Mouse (Mus musculus): ENCODE results near the gene Poldip2. TPM values are rescaled to one million over a fixed set of nuclear protein-coding genes. Genes with fewer than 3 reads are reported as not detected.

Poldip2 gene
- polyA plus RNA-seq (2014; fragmentation: Nextera tagmentation; extraction: Ambion mirVana), result 122 and 161 TPM in 2 replicates

- H3K4me2 ChIP-seq (replicated peaks; ENCODE audit: low read depth, low read length), result peak within 1 kb of the TSS; percentile 76
- peak; percentile 95 for ATAC-seq (ENCODE audit: low FRiP score, low TSS enrichment)
- H3K27ac ChIP-seq (ENCODE audit: low read depth, low read length), result peak within 1 kb of the TSS; percentile 59; the same call in 1 of the 2 replicates
- peaks cover 14% of the 10 kb centered on the region for H3K4me1 ChIP-seq (ENCODE audit: control insufficient read depth, insufficient read depth, low read length)
- peak within 1 kb of the TSS; percentile 73 for H3K4me3 ChIP-seq (ENCODE audit: low read length)
- no peaks in the 10 kb centered on the region for H3K9me3 ChIP-seq (ENCODE audit: control insufficient read depth, low read length)
- H3K9ac ChIP-seq (ENCODE audit: low read depth, low read length), result peak within 1 kb of the TSS; percentile 92
- peaks cover 57% of the 10 kb centered on the region for H3K36me3 ChIP-seq (ENCODE audit: control insufficient read depth, insufficient read depth, low read length)
- no peaks in the 10 kb centered on the region for H3K27me3 ChIP-seq (ENCODE audit: control insufficient read depth, insufficient read depth, low read length)
- WGBS, result 1% methylated on average over 67 of the region's 67 CpGs
Measured at GRCm38 (mm10) chr11:78512025-78512957, at the start of gene Poldip2, which contains the start of gene Tmem199. Gene Poldip2, plus strand, starts transcription at chr11:78512193. Gene Tmem199, minus strand, starts transcription at chr11:78512172.

GRCm38 (mm10) chr11:78462669-78463068, 49.3 kb upstream of the Poldip2 start:
- Histone ChIP-seq H3K4me1 (ENCODE audit: control insufficient read depth, insufficient read depth, low read length) (peaks cover 14% of the 10 kb centered on the region), H3K36me3 (ENCODE audit: control insufficient read depth, insufficient read depth, low read length) (no peaks in the 10 kb centered on the region), H3K9me3 (ENCODE audit: control insufficient read depth, low read length) (peaks cover 4% of the 10 kb centered on the region; the same call in 1 of the 2 replicates), H3K27me3 (ENCODE audit: control insufficient read depth, insufficient read depth, low read length) (no peaks in the 10 kb centered on the region), H3K4me3 (ENCODE audit: low read length) (no peak overlapping the region), H3K4me2 (replicated peaks; ENCODE audit: low read depth, low read length) (no peak overlapping the region), H3K27ac (ENCODE audit: low read depth, low read length) (no peak overlapping the region), H3K9ac (ENCODE audit: low read depth, low read length) (no peak overlapping the region)
- ATAC-seq (ENCODE audit: low FRiP score, low TSS enrichment), result no peak
- 88% methylated on average over 5 of the region's 5 CpGs for WGBS

GRCm38 (mm10) chr11:78463286-78464036, 48.5 kb upstream of the Poldip2 start:
- Histone ChIP-seq H3K27me3 (ENCODE audit: control insufficient read depth, insufficient read depth, low read length) (no peaks in the 10 kb centered on the region), H3K27ac (ENCODE audit: low read depth, low read length) (no peak overlapping the region), H3K4me1 (ENCODE audit: control insufficient read depth, insufficient read depth, low read length) (peaks cover 14% of the 10 kb centered on the region), H3K36me3 (ENCODE audit: control insufficient read depth, insufficient read depth, low read length) (no peaks in the 10 kb centered on the region), H3K4me2 (replicated peaks; ENCODE audit: low read depth, low read length) (no peak overlapping the region), H3K9ac (ENCODE audit: low read depth, low read length) (no peak overlapping the region), H3K4me3 (ENCODE audit: low read length) (no peak overlapping the region), H3K9me3 (ENCODE audit: control insufficient read depth, low read length) (peaks cover 4% of the 10 kb centered on the region; the same call in 1 of the 2 replicates)
- no peak for ATAC-seq (ENCODE audit: low FRiP score, low TSS enrichment)
- 50% methylated on average over 13 of the region's 13 CpGs for WGBS

GRCm38 (mm10) chr11:78465116-78465515, 46.9 kb upstream of the Poldip2 start:
- H3K27me3 ChIP-seq (ENCODE audit: control insufficient read depth, insufficient read depth, low read length), result no peaks in the 10 kb centered on the region
- H3K36me3 ChIP-seq (ENCODE audit: control insufficient read depth, insufficient read depth, low read length), result no peaks in the 10 kb centered on the region; the same call in 1 of the 2 replicates
- WGBS, result 23% methylated on average over 9 of the region's 9 CpGs
- ATAC-seq (ENCODE audit: low FRiP score, low TSS enrichment), result no peak
- peaks cover 4% of the 10 kb centered on the region; the same call in 1 of the 2 replicates for H3K9me3 ChIP-seq (ENCODE audit: control insufficient read depth, low read length)
- H3K4me1 ChIP-seq (ENCODE audit: control insufficient read depth, insufficient read depth, low read length), result peaks cover 14% of the 10 kb centered on the region
- 0 out of 2 replicates have a peak overlapping the region, but pooled peaks have one; percentile 82 for H3K9ac ChIP-seq (ENCODE audit: low read depth, low read length)
- H3K4me2 ChIP-seq (replicated peaks; ENCODE audit: low read depth, low read length), result peak overlapping the region; percentile 93
- H3K27ac ChIP-seq (ENCODE audit: low read depth, low read length), result no peak overlapping the region
- H3K4me3 ChIP-seq (ENCODE audit: low read length), result peak overlapping the region; percentile 80

GRCm38 (mm10) chr11:78465568-78466180, 46.3 kb upstream of the Poldip2 start, which contains the start of gene Slc46a1:
Gene Slc46a1, plus strand, starts transcription at chr11:78465697.
- Histone ChIP-seq H3K9ac (ENCODE audit: low read depth, low read length) (peak within 1 kb of the TSS; percentile 82), H3K4me2 (replicated peaks; ENCODE audit: low read depth, low read length) (peak within 1 kb of the TSS; percentile 93), H3K4me3 (ENCODE audit: low read length) (peak within 1 kb of the TSS; percentile 80), H3K36me3 (ENCODE audit: control insufficient read depth, insufficient read depth, low read length) (no peaks in the 10 kb centered on the region; the same call in 1 of the 2 replicates), H3K27me3 (ENCODE audit: control insufficient read depth, insufficient read depth, low read length) (no peaks in the 10 kb centered on the region), H3K9me3 (ENCODE audit: control insufficient read depth, low read length) (peaks cover 4% of the 10 kb centered on the region; the same call in 1 of the 2 replicates), H3K27ac (ENCODE audit: low read depth, low read length) (peak within 1 kb of the TSS; percentile 94), H3K4me1 (ENCODE audit: control insufficient read depth, insufficient read depth, low read length) (peaks cover 14% of the 10 kb centered on the region)
- peak; percentile 95 for ATAC-seq (ENCODE audit: low FRiP score, low TSS enrichment)
- 1% methylated on average over 41 of the region's 41 CpGs for WGBS

- no peaks in the 10 kb centered on the region for H3K27me3 ChIP-seq (ENCODE audit: control insufficient read depth, insufficient read depth, low read length)
- H3K9ac ChIP-seq (ENCODE audit: low read depth, low read length), result peak overlapping the region; percentile 82
- 63% methylated on average over 23 of the region's 23 CpGs for WGBS
- peak overlapping the region; percentile 93 for H3K4me2 ChIP-seq (replicated peaks; ENCODE audit: low read depth, low read length)
- peaks cover 14% of the 10 kb centered on the region for H3K4me1 ChIP-seq (ENCODE audit: control insufficient read depth, insufficient read depth, low read length)
- H3K27ac ChIP-seq (ENCODE audit: low read depth, low read length), result peak overlapping the region; percentile 94
- peak overlapping the region; percentile 80 for H3K4me3 ChIP-seq (ENCODE audit: low read length)
- no peaks in the 10 kb centered on the region; the same call in 1 of the 2 replicates for H3K36me3 ChIP-seq (ENCODE audit: control insufficient read depth, insufficient read depth, low read length)
- ATAC-seq (ENCODE audit: low FRiP score, low TSS enrichment), result peak; percentile 65
- peaks cover 4% of the 10 kb centered on the region; the same call in 1 of the 2 replicates for H3K9me3 ChIP-seq (ENCODE audit: control insufficient read depth, low read length)
Measured at GRCm38 (mm10) chr11:78466242-78466912, 45.6 kb upstream of the Poldip2 start.

- H3K36me3 ChIP-seq (ENCODE audit: control insufficient read depth, insufficient read depth, low read length), result no peaks in the 10 kb centered on the region; the same call in 1 of the 2 replicates
- H3K9me3 ChIP-seq (ENCODE audit: control insufficient read depth, low read length), result no peaks in the 10 kb centered on the region
- H3K9ac ChIP-seq (ENCODE audit: low read depth, low read length), result no peak overlapping the region
- no peak overlapping the region for H3K27ac ChIP-seq (ENCODE audit: low read depth, low read length)
- no peak overlapping the region for H3K4me3 ChIP-seq (ENCODE audit: low read length)
- H3K4me2 ChIP-seq (replicated peaks; ENCODE audit: low read depth, low read length), result no peak overlapping the region
- WGBS, result 74% methylated on average over 7 of the region's 7 CpGs
- ATAC-seq (ENCODE audit: low FRiP score, low TSS enrichment), result no peak
- H3K27me3 ChIP-seq (ENCODE audit: control insufficient read depth, insufficient read depth, low read length), result no peaks in the 10 kb centered on the region
- H3K4me1 ChIP-seq (ENCODE audit: control insufficient read depth, insufficient read depth, low read length), result peaks cover 14% of the 10 kb centered on the region
Measured at GRCm38 (mm10) chr11:78467515-78467914, 44.5 kb upstream of the Poldip2 start.

- Histone ChIP-seq H3K9me3 (ENCODE audit: control insufficient read depth, low read length) (no peaks in the 10 kb centered on the region), H3K4me1 (ENCODE audit: control insufficient read depth, insufficient read depth, low read length) (peaks cover 14% of the 10 kb centered on the region), H3K4me3 (ENCODE audit: low read length) (no peak overlapping the region), H3K36me3 (ENCODE audit: control insufficient read depth, insufficient read depth, low read length) (no peaks in the 10 kb centered on the region; the same call in 1 of the 2 replicates), H3K27ac (ENCODE audit: low read depth, low read length) (no peak overlapping the region), H3K9ac (ENCODE audit: low read depth, low read length) (no peak overlapping the region), H3K27me3 (ENCODE audit: control insufficient read depth, insufficient read depth, low read length) (no peaks in the 10 kb centered on the region), H3K4me2 (replicated peaks; ENCODE audit: low read depth, low read length) (no peak overlapping the region)
- WGBS, result 49% methylated on average over 3 of the region's 3 CpGs
- ATAC-seq (ENCODE audit: low FRiP score, low TSS enrichment), result no peak
Measured at GRCm38 (mm10) chr11:78467932-78468331, 44.1 kb upstream of the Poldip2 start.

Data from kidney, embryonic 14.5 days (tissue).